Mouse (Mus musculus): Measurements from ENCODE around the gene Naa15.

DNA sequence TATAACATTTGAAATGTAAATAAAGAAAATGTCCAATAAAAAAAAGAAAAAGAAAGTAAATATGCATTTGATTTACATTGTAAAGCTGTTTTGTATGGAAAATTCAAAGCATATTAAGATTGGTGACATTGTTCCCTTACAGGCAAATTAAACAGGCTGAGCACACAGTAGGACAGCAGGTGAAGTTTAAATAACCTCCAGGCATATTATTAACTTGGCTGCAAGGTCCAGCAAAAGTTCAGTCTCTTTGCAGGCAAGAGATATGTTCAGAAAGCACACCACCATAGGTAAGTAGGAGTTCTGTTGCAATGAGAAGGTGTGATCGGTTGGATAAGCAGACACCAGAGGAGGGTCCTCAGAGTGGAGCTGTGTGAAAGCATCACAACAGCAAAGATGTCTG, 83.0 kb downstream of the Naa15 start:
- TF ChIP-seq CTCF (IDR thresholded peaks at IDR 0.05; ENCODE audit: low read depth) (no peak), EP300 (IDR thresholded peaks at IDR 0.05; ENCODE audit: low read depth) (no peak)

Data from liver, embryonic 14.5 days (tissue).